ENCODE assay signal across 9 mouse cellular contexts in genomic region chr6:117646628-117647027, GRCm38 (mm10).
DNase-seq lines count a peak whose midpoint lies in the region; ATAC-seq and TF ChIP-seq lines count a peak whose summit lies in the region.
"Had no signal": no experiment of that assay in that cellular context is flagged by ENCODE, and none has a peak within 500 bp of the region (broad histone marks: within the 10 kb centered on the region; RNA-seq: fewer than 3 reads in every experiment).

No protein-coding gene starts in this region.

- DNase-seq in frontal cortex, postnatal 36 days (ENCODE audit: low spot score in 2 of 2), result peak; percentile 3 to 26
- DNase-seq in frontal cortex, postnatal 10 days (ENCODE audit: low spot score in 2 of 2), result no peak
- peak; percentile 23 for DNase-seq in lung, postnatal 36 days
- no peak for DNase-seq in lung, adult 2 months
- DNase-seq in layer of hippocampus, adult 18-20 months (ENCODE audit: low spot score in 2 of 2), result peak; percentile 11 to 59
- peak; percentile 19 for DNase-seq in mesoderm, embryonic 11.5 days (ENCODE audit: low read depth, low spot score)
- no peak for DNase-seq in cerebellum, adult 2 months
- DNase-seq: cerebellum, postnatal 25 days had no signal

- no peak for ATAC-seq in CD4-positive, CD25-positive, alpha-beta regulatory T cell, adult 4 months

- H3K27me3 ChIP-seq in cerebellum, adult 2 months (ENCODE audit: control insufficient read depth, insufficient read depth, low read length), result no peaks in the 10 kb centered on the region

- WGBS in lung, adult 2 months, result 66% methylated on average over 8 of the region's 8 CpGs
- 49% methylated on average over 8 of the region's 8 CpGs for WGBS in cerebellum, adult 2 months

- TF ChIP-seq POLR2A in lung, adult 2 months (IDR thresholded peaks at IDR 0.05; ENCODE audit: borderline replicate concordance, extremely low read depth, low read depth, low read length), result no peak
- TF ChIP-seq POLR2A in cerebellum, adult 2 months (IDR thresholded peaks at IDR 0.05; ENCODE audit: borderline replicate concordance, insufficient read depth, low read length), result no peak

- H3K4me3 ChIP-seq in lung, adult 2 months (replicated peaks; ENCODE audit: extremely low read depth, low read depth, low read length), result no peak overlapping the region
- no peak overlapping the region for H3K4me3 ChIP-seq in cerebellum, adult 2 months (replicated peaks; ENCODE audit: insufficient read depth, low read depth, low read length)

- no peak overlapping the region for H3K27ac ChIP-seq in cerebellum, adult 2 months (ENCODE audit: insufficient read depth, low read length)

- no peak for TF ChIP-seq CTCF in lung, adult 2 months (IDR thresholded peaks at IDR 0.05; ENCODE audit: insufficient read depth, low read length)
- TF ChIP-seq CTCF in cerebellum, adult 2 months (IDR thresholded peaks at IDR 0.05; ENCODE audit: borderline replicate concordance, insufficient read depth, low read depth, low read length), result no peak

- H3K4me1 ChIP-seq in lung, adult 2 months (ENCODE audit: control insufficient read depth, insufficient read depth, low read length), result no peaks in the 10 kb centered on the region
- no peaks in the 10 kb centered on the region for H3K4me1 ChIP-seq in cerebellum, adult 2 months (ENCODE audit: control insufficient read depth, insufficient read depth, low read length)

Comparison
In these comparisons a context has a peak if more than half of its experiments do, and no peak if none do; other contexts are left out.
1. DNase-seq: peak in frontal cortex, postnatal 36 days (2 of 2), lung, postnatal 36 days (single experiment), layer of hippocampus, adult 18-20 months (2 of 2) and mesoderm, embryonic 11.5 days (single experiment); none in frontal cortex, postnatal 10 days (0 of 2), lung, adult 2 months (single experiment) and cerebellum, adult 2 months (0 of 2).